28 mouse cellular contexts compared by ENCODE assay signal in the genomic region with DNA sequence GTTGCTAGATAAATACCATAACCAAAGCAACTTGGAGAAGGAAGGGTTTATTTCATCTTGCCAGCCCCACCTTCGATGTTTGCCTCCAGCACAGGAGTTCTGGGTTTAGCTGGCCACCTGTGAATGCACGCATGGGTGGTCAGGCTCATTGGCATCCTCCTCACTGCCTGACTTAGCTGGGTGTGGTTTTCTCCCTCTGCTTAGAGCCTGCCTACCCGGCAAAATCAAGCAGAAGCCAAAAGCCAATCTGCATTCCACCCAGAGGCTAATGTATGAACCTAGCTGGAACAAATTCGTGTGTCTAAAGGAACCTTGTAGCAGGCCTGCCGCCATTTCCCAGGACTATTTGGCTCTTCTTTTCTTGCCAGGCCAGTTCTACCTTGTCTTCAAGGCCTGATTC. TPM values are rescaled to one million over a fixed set of nuclear protein-coding genes. Genes with fewer than 3 reads are reported as not detected.
DNase-seq lines count a peak whose midpoint lies in the region; ATAC-seq and TF ChIP-seq lines count a peak whose summit lies in the region.
"Had no signal": no experiment of that assay in that cellular context is flagged by ENCODE, and none has a peak within 500 bp of the region (broad histone marks: within the 10 kb centered on the region; RNA-seq: fewer than 3 reads in every experiment).

No protein-coding gene starts in this region.

- H3K27ac ChIP-seq in midbrain, embryonic 10.5 days (replicated peaks): 0 out of 2 replicates have a peak overlapping the region, but pooled peaks have one; percentile 13
- H3K27ac ChIP-seq in midbrain, postnatal 0 days (ENCODE audit: low read depth, low read length): no peak overlapping the region
- peak overlapping the region; percentile 15; the same call in 1 of the 2 replicates for H3K27ac ChIP-seq in kidney, embryonic 16.5 days (ENCODE audit: low read length)
- H3K27ac ChIP-seq: embryonic facial prominence, embryonic 15.5 days; forebrain, embryonic 15.5 days; heart, adult 2 months; heart, embryonic 13.5 days; hindbrain, embryonic 13.5 days; intestine, embryonic 15.5 days; layer of hippocampus, adult 2 months; liver, embryonic 15.5 days; lung, embryonic 15.5 days; midbrain, embryonic 15.5 days; neural tube, embryonic 13.5 days had no signal

- TF ChIP-seq CTCF in midbrain, postnatal 0 days (IDR thresholded peaks at IDR 0.05): no peak

- no peaks in the 10 kb centered on the region for H3K36me3 ChIP-seq in midbrain, embryonic 10.5 days
- no peaks in the 10 kb centered on the region for H3K36me3 ChIP-seq in midbrain, postnatal 0 days (ENCODE audit: insufficient read depth, low read length)
- no peaks in the 10 kb centered on the region for H3K36me3 ChIP-seq in kidney, embryonic 16.5 days (ENCODE audit: insufficient read depth, low read length)
- H3K36me3 ChIP-seq: embryonic facial prominence, embryonic 15.5 days; forebrain, embryonic 15.5 days; heart, embryonic 13.5 days; hindbrain, embryonic 13.5 days; intestine, embryonic 15.5 days; liver, embryonic 15.5 days; lung, embryonic 15.5 days; midbrain, embryonic 15.5 days; neural tube, embryonic 13.5 days had no signal

- H3K27me3 ChIP-seq in midbrain, embryonic 10.5 days (ENCODE audit: low read depth, poor library complexity, severe bottlenecking): no peaks in the 10 kb centered on the region
- H3K27me3 ChIP-seq in midbrain, postnatal 0 days (ENCODE audit: insufficient read depth, low read length): no peaks in the 10 kb centered on the region
- no peaks in the 10 kb centered on the region for H3K27me3 ChIP-seq in kidney, embryonic 16.5 days (ENCODE audit: insufficient read depth, low read length)
- H3K27me3 ChIP-seq: embryonic facial prominence, embryonic 15.5 days; forebrain, embryonic 15.5 days; heart, embryonic 13.5 days; hindbrain, embryonic 13.5 days; intestine, embryonic 15.5 days; liver, embryonic 15.5 days; lung, embryonic 15.5 days; midbrain, embryonic 15.5 days; neural tube, embryonic 13.5 days had no signal

- no peak for ATAC-seq in midbrain, postnatal 0 days (ENCODE audit: low FRiP score)
- ATAC-seq in kidney, embryonic 16.5 days (ENCODE audit: low FRiP score, low TSS enrichment): 0 out of 2 replicates have a peak, but pooled peaks have one; percentile 46
- ATAC-seq: forebrain, embryonic 15.5 days; intestine, embryonic 15.5 days; midbrain, embryonic 15.5 days had no signal

- H3K9me3 ChIP-seq in midbrain, embryonic 10.5 days (replicated peaks): no peaks in the 10 kb centered on the region
- no peaks in the 10 kb centered on the region for H3K9me3 ChIP-seq in midbrain, postnatal 0 days (ENCODE audit: low read length)
- H3K9me3 ChIP-seq in kidney, embryonic 16.5 days (ENCODE audit: low read length): no peaks in the 10 kb centered on the region
- H3K9me3 ChIP-seq: embryonic facial prominence, embryonic 15.5 days; forebrain, embryonic 15.5 days; heart, embryonic 13.5 days; hindbrain, embryonic 13.5 days; intestine, embryonic 15.5 days; liver, embryonic 15.5 days; lung, embryonic 15.5 days; midbrain, embryonic 15.5 days; neural tube, embryonic 13.5 days had no signal

- 54% methylated on average over 5 of the region's 5 CpGs for WGBS in midbrain, embryonic 10.5 days
- WGBS in midbrain, postnatal 0 days: 42% methylated on average over 5 of the region's 5 CpGs
- 36% methylated on average over 5 of the region's 5 CpGs for WGBS in kidney, embryonic 16.5 days

- H3K4me2 ChIP-seq in midbrain, postnatal 0 days (ENCODE audit: low read depth, low read length, poor library complexity, severe bottlenecking): no peak overlapping the region
- H3K4me2 ChIP-seq in kidney, embryonic 16.5 days (replicated peaks; ENCODE audit: low read depth, low read length): no peak overlapping the region
- H3K4me2 ChIP-seq: embryonic facial prominence, embryonic 15.5 days; forebrain, embryonic 15.5 days; heart, embryonic 13.5 days; hindbrain, embryonic 13.5 days; intestine, embryonic 15.5 days; liver, embryonic 15.5 days; lung, embryonic 15.5 days; midbrain, embryonic 15.5 days; neural tube, embryonic 13.5 days had no signal

- no peak overlapping the region for H3K9ac ChIP-seq in midbrain, postnatal 0 days (replicated peaks; ENCODE audit: low read length, poor library complexity, severe bottlenecking)
- H3K9ac ChIP-seq in kidney, embryonic 16.5 days (replicated peaks; ENCODE audit: low read length): no peak overlapping the region
- H3K9ac ChIP-seq: embryonic facial prominence, embryonic 15.5 days; forebrain, embryonic 15.5 days; heart, embryonic 13.5 days; hindbrain, embryonic 13.5 days; intestine, embryonic 15.5 days; liver, embryonic 15.5 days; lung, embryonic 15.5 days; midbrain, embryonic 15.5 days; neural tube, embryonic 13.5 days had no signal

- no peak overlapping the region for H3K4me3 ChIP-seq in midbrain, embryonic 10.5 days
- H3K4me3 ChIP-seq in midbrain, postnatal 0 days (ENCODE audit: low read depth, low read length): no peak overlapping the region
- H3K4me3 ChIP-seq in kidney, embryonic 16.5 days (ENCODE audit: low read length): no peak overlapping the region
- H3K4me3 ChIP-seq: embryonic facial prominence, embryonic 15.5 days; forebrain, embryonic 15.5 days; heart, adult 2 months; heart, embryonic 13.5 days; hindbrain, embryonic 13.5 days; intestine, embryonic 15.5 days; layer of hippocampus, adult 2 months; liver, embryonic 15.5 days; lung, embryonic 15.5 days; midbrain, embryonic 15.5 days; myocyte; neural tube, embryonic 13.5 days had no signal

- peaks cover 14% of the 10 kb centered on the region for H3K4me1 ChIP-seq in midbrain, embryonic 10.5 days
- no peaks in the 10 kb centered on the region for H3K4me1 ChIP-seq in midbrain, postnatal 0 days (ENCODE audit: insufficient read depth, low read length)
- peaks cover 23% of the 10 kb centered on the region for H3K4me1 ChIP-seq in kidney, embryonic 16.5 days (ENCODE audit: insufficient read depth, low read length)
- H3K4me1 ChIP-seq: embryonic facial prominence, embryonic 15.5 days; forebrain, embryonic 15.5 days; hindbrain, embryonic 13.5 days; liver, embryonic 15.5 days; midbrain, embryonic 15.5 days; neural tube, embryonic 13.5 days had no signal

- no peak for DNase-seq in midbrain, embryonic 10.5 days (ENCODE audit: low spot score)
- DNase-seq in midbrain, postnatal 0 days (ENCODE audit: low spot score): no peak
- DNase-seq in kidney, adult 18-20 months: peak; percentile 44
- peak; percentile 34 to 56 for DNase-seq in kidney, postnatal 4 days
- no peak for DNase-seq in layer of hippocampus, adult 8-10 months (ENCODE audit: low spot score in 2 of 2)
- DNase-seq in yolk sac, embryonic 10.5 days (ENCODE audit: low spot score): no peak
- DNase-seq in lung, postnatal 14 days: no peak
- DNase-seq: adrenal gland, postnatal 14 days; cerebellum, adult 2 months; cerebellum, postnatal 25 days; gastrocnemius, postnatal 36 days; heart, adult 2 months; lung, postnatal 4 days; thymus, adult 18-20 months; thymus, postnatal 36 days had no signal

RNA-seq across cellular contexts. Expression of gene Sox13, which starts 58.7 kb away (rescaled TPM):
- 28.5 and 32.0 TPM in 2 replicates for polyA plus RNA-seq in midbrain, embryonic 10.5 days (2016; fragmentation: Nextera tagmentation; extraction: Ambion mirVana)
- 16.5 and 17.3 TPM in 2 replicates for total RNA-seq in midbrain, postnatal 0 days (2014; rRNA removed)
- polyA plus RNA-seq in midbrain, postnatal 0 days (2015; fragmentation: Nextera tagmentation; extraction: Ambion mirVana): 3.3 and 4.7 TPM in 2 replicates
- polyA plus RNA-seq in kidney, embryonic 16.5 days (2015; fragmentation: Nextera tagmentation; extraction: Ambion mirVana): 11.5 and 12.8 TPM in 2 replicates
- 10 to 100 TPM in 1 of 4 experiments, 1 to 10 TPM in 3; 9.3 to 13.7 (median 9.4) TPM for total RNA-seq in layer of hippocampus, adult 8-10 months (2022)
- total RNA-seq: MEL had no signal

Comparison
In these comparisons a context has a peak if more than half of its experiments do, and no peak if none do; other contexts are left out.
1. DNase-seq: peak in kidney, adult 18-20 months (single experiment) and kidney, postnatal 4 days (2 of 2); none in midbrain, embryonic 10.5 days (single experiment), midbrain, postnatal 0 days (single experiment), layer of hippocampus, adult 8-10 months (0 of 2), yolk sac, embryonic 10.5 days (single experiment) and lung, postnatal 14 days (single experiment).